Mouse (Mus musculus): ENCODE measurements around the gene Tubb4a.

DNA sequence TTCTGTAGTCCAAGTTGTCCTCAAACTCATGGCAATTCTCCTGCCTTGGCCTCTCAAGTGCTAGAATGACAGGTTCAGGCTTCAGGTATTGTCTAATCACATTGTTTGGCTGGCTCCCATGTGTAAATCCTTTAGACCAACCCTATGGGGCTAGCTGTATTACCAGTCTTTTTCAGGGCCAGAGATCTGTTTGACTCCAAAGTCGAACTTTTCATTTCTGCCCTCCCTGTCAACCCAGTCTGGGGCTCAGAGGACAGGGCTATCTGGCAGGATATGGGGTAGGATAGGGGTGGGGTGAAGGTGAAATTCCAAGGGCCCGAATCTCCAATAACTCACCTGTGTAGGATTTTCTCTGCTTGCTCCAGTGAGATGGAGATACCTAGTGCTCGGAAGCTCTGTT, 31.3 kb downstream of the Tubb4a start:
- no peak for TF ChIP-seq POLR2A (IDR thresholded peaks at IDR 0.05; ENCODE audit: borderline replicate concordance, extremely low read depth, insufficient read depth, insufficient read length, poor library complexity, severe bottlenecking)
- TF ChIP-seq CTCF (IDR thresholded peaks at IDR 0.05; ENCODE audit: borderline replicate concordance, extremely low read depth, insufficient read depth, insufficient read length) = no peak

Data from brain, embryonic 14.5 days (tissue).